Mouse (Mus musculus) neural tube, embryonic 13.5 days (tissue): ENCODE data around the gene Tenm2. TPM values are rescaled to one million over a fixed set of nuclear protein-coding genes. Genes with fewer than 3 reads are reported as not detected.
A peak's percentile ranks its signal among the peaks of the same experiment; 100 is the strongest.

Source experiments
- ATAC-seq: fragments of 200-750 bp; cut with Nextera tagmentation; 2 replicates; pipeline ENCODE4 v1.8.0; 2017; ENCODE audit warnings: low read depth, mild to moderate bottlenecking, moderate TSS enrichment, moderate library complexity
- H3K27ac ChIP-seq: fragments of 300-500 bp; sonication (generic); replicated peaks from 2 replicates; pipeline ENCODE4 v1.5.1; 2015; ENCODE audit warnings: moderate library complexity, mild to moderate bottlenecking, inconsistent platforms
- H3K27me3 ChIP-seq: fragments of 300-500 bp; sonication (generic); 2 replicates; pipeline ENCODE4 v1.6.1; 2015; ENCODE audit warnings: mild to moderate bottlenecking, inconsistent platforms
- H3K36me3 ChIP-seq: fragments of 300-500 bp; sonication (generic); 2 replicates; pipeline ENCODE4 v1.6.1; 2015; ENCODE audit warnings: mild to moderate bottlenecking, inconsistent platforms
- H3K4me1 ChIP-seq: fragments of 300-500 bp; sonication (generic); replicated peaks from 2 replicates; pipeline ENCODE4 v1.6.1; 2015; ENCODE audit warnings: inconsistent platforms
- H3K4me2 ChIP-seq: fragments of 300-500 bp; sonication (generic); 2 replicates; pipeline ENCODE4 v1.6.1; 2015; ENCODE audit warnings: inconsistent platforms, mild to moderate bottlenecking, moderate library complexity
- H3K4me3 ChIP-seq: fragments of 300-500 bp; sonication (generic); 2 replicates; pipeline ENCODE4 v1.5.1; 2015; ENCODE audit warnings: mild to moderate bottlenecking, inconsistent platforms
- H3K9ac ChIP-seq: fragments of 300-500 bp; sonication (generic); 2 replicates; pipeline ENCODE4 v1.6.1; 2015; ENCODE audit warnings: moderate library complexity, mild to moderate bottlenecking, inconsistent platforms
- H3K9me3 ChIP-seq: fragments of 300-500 bp; sonication (generic); 2 replicates; pipeline ENCODE4 v1.6.1; 2016; ENCODE audit warnings: inconsistent platforms
- WGBS: fragments of 180-500 bp; shearing (Covaris S2); methylation state at CpG from one replicate; pipeline ENCODE4 v1.1.7; 2015; 5-methylcytosine and 5-hydroxymethylcytosine counted together
- polyA plus RNA-seq: library from polyadenylated mRNA; unstranded; fragments of >200 nt; fragmentation: Nextera tagmentation; extraction: Ambion mirVana; gene quantifications from 2 replicates; pipeline ENCODE4 v1.2.1, GENCODE M21; 2015

Tenm2 gene
- polyA plus RNA-seq, 1 experiment from 2014 or later: 14.2 TPM

DNA sequence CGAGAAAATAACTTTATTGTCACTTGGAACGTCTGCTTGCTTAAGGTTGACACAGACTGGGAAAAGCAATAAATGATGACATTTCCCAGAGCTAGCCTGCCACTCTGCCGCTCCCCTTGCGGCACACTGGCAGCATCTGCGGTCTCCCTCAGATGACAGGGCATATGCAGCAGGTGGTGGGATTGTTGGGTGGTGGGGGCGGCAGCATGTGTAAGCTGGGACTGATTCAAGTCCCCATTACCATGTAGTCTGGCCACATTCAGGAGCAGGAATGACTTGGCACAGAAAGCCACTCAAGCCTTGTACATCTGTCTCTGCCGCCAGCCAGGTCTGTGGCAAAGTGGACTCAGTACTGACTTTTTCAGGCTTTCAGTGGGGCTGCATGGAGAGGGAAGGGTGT, 1059.7 kb downstream of the Tenm2 start:
- Histone ChIP-seq H3K27me3 (no peaks in the 10 kb centered on the region), H3K4me2 (no peak overlapping the region), H3K27ac (no peak overlapping the region), H3K36me3 (0 out of 2 replicates have a peak, but pooled peaks cover under 1% of the 10 kb centered on the region), H3K9me3 (no peaks in the 10 kb centered on the region), H3K9ac (no peak overlapping the region), H3K4me3 (no peak overlapping the region), H3K4me1 (peaks cover 22% of the 10 kb centered on the region; the same call in 1 of the 2 replicates)
- peak; percentile 36; the same call in 1 of the 2 replicates for ATAC-seq
- 72% methylated on average over 7 of the region's 7 CpGs for WGBS

DNA sequence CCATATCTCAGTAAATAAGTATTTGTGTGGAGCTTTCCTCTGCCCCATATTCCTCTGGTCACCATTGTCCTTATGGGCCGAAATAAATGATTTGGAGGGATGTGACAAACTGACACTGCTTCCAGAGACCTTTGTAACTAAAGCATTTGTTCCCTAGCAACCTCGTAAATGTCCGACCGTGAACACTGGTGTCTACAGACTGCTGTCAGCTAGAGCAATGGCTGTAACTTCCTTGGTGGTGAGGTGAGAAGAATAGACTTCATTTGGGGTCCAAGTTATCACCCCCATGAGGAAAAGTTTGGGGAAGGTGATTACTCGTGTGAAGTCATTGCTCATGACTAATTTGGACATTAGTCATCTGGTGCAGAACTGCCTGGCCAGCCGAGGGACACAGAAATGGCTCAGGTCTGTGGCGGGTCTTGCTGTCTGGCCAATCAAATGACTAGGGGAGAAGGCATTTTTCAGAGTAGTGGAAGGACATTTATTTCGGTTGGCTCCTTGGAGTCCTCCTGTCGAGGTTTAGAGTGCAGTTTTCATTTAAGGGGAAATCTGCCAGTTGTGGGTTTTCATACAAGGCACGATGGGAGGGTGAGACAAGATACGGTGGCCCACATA, 1062.6 kb downstream of the Tenm2 start:
- WGBS: 34% methylated on average over 11 of the region's 11 CpGs

DNA sequence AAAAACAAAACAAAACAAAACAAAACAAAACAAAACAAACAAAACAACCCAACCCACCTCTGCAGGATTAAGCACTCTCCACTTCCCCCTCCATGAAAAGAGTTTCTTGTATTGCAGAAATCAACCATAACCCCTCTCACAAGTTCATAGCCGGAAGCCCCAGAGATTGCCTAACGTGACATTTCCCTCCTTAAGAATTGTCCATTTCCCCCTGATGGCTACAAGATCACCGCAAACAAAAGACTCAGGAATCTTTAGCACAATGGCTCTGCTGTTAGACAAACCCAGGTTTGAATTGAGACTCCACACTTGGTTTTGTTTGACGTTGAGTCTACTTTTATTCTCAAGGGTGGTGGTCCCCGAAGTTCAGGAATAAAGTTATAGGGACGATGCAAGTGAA, 1063.2 kb downstream of the Tenm2 start:
- Histone ChIP-seq H3K27ac (no peak overlapping the region), H3K36me3 (peaks cover 5% of the 10 kb centered on the region; the same call in 1 of the 2 replicates), H3K4me2 (no peak overlapping the region), H3K4me3 (no peak overlapping the region), H3K9ac (no peak overlapping the region), H3K9me3 (no peaks in the 10 kb centered on the region), H3K4me1 (peaks cover 22% of the 10 kb centered on the region; the same call in 1 of the 2 replicates), H3K27me3 (no peaks in the 10 kb centered on the region)
- WGBS: 33% methylated on average over 6 of the region's 6 CpGs
- no peak for ATAC-seq

More for the DNA sequence above, 1062.6 kb downstream of the Tenm2 start:
- H3K9ac ChIP-seq: no peak overlapping the region
- no peaks in the 10 kb centered on the region for H3K27me3 ChIP-seq
- H3K9me3 ChIP-seq: no peaks in the 10 kb centered on the region
- no peak overlapping the region for H3K4me3 ChIP-seq
- peaks cover 22% of the 10 kb centered on the region; the same call in 1 of the 2 replicates for H3K4me1 ChIP-seq
- H3K27ac ChIP-seq: no peak overlapping the region
- no peak for ATAC-seq
- no peak overlapping the region for H3K4me2 ChIP-seq
- peaks cover 5% of the 10 kb centered on the region; the same call in 1 of the 2 replicates for H3K36me3 ChIP-seq

DNA sequence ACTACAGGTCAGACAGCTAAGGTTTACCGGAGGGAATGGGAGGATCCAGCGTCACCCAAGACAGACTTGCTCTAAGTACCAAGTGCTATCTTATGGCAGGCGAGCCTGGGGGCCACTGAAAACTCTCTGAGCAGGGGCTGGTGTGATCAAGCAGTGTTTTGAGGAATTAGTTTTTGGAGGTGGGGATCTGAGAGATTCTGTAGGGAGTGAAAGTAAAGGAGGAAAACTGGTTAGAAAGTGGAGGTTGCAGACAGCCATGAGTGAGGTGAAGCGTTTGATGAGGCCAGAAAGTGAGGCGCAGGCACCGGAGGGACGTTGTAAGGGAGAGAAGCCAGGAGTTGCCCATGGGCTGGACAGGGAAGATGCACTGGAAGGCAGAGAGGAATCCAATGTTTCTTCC, 1063.8 kb downstream of the Tenm2 start:
- no peak overlapping the region for H3K4me3 ChIP-seq
- H3K27ac ChIP-seq: no peak overlapping the region
- H3K9me3 ChIP-seq: no peaks in the 10 kb centered on the region
- H3K4me2 ChIP-seq: no peak overlapping the region
- 81% methylated on average over 7 of the region's 7 CpGs for WGBS
- H3K27me3 ChIP-seq: no peaks in the 10 kb centered on the region
- peaks cover 5% of the 10 kb centered on the region; the same call in 1 of the 2 replicates for H3K36me3 ChIP-seq
- H3K4me1 ChIP-seq: peaks cover 22% of the 10 kb centered on the region; the same call in 1 of the 2 replicates
- no peak for ATAC-seq
- no peak overlapping the region for H3K9ac ChIP-seq

DNA sequence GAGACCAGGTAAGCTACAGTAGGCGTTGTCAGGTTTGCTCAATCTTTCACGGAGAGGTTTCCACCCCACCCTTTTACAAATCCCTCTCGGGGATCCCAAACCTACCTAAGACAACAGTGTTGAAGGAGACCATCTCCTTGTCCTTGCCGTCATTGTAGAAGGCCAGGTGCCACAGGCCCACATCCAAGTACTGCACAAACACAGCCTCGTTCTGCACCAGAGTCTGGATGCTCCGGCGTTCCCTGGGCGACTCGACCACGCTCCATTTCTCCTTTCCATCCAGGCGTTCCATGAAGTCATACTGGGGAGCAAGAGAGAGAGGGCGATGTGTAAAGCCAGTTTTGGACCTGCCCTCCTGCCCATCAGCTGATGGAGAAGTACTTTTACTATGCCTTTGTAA, 1064.5 kb downstream of the Tenm2 start:
- Histone ChIP-seq H3K4me1 (peaks cover 18% of the 10 kb centered on the region; the same call in 1 of the 2 replicates), H3K36me3 (peaks cover 5% of the 10 kb centered on the region; the same call in 1 of the 2 replicates), H3K9me3 (no peaks in the 10 kb centered on the region), H3K4me3 (no peak overlapping the region), H3K27ac (no peak overlapping the region), H3K9ac (no peak overlapping the region), H3K27me3 (no peaks in the 10 kb centered on the region), H3K4me2 (no peak overlapping the region)
- ATAC-seq: no peak
- 94% methylated on average over 12 of the region's 12 CpGs for WGBS

DNA sequence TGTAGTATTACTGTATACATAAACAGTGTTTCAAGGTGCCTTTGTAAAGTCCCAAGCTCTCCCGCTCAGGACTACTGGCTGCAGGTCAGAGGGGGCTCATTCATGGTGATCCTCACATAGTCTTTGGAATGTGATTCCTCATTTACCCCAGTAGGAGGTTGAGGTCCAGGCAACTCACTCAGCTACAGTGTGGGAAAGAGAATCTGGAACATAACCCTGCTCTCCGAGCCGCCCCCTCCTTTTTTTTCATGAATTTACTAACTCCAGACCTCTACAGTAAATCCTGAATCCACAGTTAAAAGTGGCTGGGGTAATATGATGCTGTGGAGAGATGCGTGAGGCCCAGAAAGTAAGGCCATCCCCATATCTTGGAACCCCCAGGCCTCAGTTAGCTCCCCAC, 1066.0 kb downstream of the Tenm2 start:
- 72% methylated on average over 4 of the region's 4 CpGs for WGBS
- Histone ChIP-seq H3K36me3 (peaks cover 5% of the 10 kb centered on the region; the same call in 1 of the 2 replicates), H3K4me3 (no peak overlapping the region), H3K27me3 (no peaks in the 10 kb centered on the region), H3K9ac (no peak overlapping the region), H3K4me1 (0 out of 2 replicates have a peak, but pooled peaks cover 11% of the 10 kb centered on the region), H3K9me3 (no peaks in the 10 kb centered on the region), H3K4me2 (no peak overlapping the region), H3K27ac (no peak overlapping the region)
- no peak for ATAC-seq

DNA sequence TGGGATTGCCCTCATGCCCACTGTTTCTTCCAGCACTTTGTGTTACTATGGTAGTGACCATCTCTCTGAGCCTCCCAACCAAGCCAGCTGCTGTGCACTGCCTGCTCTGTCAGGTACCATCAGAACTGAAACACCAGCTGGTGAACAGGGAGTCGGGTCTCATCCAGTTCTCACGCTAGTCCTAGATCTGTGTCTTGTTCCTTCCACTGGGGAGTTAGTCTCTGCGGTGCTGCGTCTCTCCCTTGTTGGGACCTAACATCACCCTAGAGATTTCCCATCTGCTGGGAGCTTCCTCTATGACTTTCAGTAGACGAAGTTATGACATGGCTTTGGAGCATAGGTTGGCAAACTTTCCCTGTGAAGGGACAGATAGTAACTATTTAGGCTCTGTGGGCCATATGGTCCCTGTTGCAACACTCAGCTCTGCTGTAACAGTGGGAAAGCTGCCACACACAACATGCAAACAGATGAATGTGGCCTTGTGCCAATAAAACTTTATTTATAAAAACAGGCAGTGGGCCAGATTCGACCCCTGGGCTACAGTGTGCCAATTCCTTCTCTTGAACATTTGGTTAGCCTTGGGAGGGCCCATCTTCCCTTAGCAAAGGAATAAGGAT, 1066.7 kb downstream of the Tenm2 start:
- Histone ChIP-seq H3K4me2 (no peak overlapping the region), H3K4me3 (no peak overlapping the region), H3K9ac (no peak overlapping the region), H3K27me3 (no peaks in the 10 kb centered on the region), H3K9me3 (no peaks in the 10 kb centered on the region), H3K27ac (no peak overlapping the region), H3K4me1 (0 out of 2 replicates have a peak, but pooled peaks cover 11% of the 10 kb centered on the region), H3K36me3 (peaks cover 5% of the 10 kb centered on the region; the same call in 1 of the 2 replicates)
- 90% methylated on average over 6 of the region's 6 CpGs for WGBS
- ATAC-seq: no peak

DNA sequence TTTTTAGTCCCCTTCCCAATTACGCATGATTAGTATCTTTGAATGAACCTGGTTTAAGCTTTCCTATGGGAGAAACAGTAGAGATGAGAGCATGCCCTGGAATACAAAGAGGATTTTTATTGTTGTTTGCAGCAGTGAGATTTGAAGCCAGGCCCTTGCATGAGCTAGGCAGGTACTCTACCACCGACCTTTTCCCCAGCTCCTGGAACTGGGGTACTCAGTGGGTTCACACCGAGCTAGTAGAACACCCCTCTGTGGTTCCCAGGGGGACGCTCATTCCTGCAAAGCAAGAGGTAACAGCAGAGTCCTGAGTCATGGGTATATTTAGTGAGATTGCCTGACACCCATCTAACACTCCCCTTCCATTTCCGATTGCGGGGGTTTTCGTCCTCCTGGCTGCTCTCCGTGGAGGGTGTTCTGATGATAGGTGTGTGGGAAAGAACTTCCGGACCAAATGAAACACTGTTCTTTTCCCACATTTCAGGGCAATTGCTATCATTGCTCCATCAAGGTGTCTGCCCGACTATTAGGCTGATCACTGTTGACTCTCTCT, 1067.9 kb downstream of the Tenm2 start:
- ATAC-seq: no peak
- Histone ChIP-seq H3K4me2 (no peak overlapping the region), H3K4me3 (no peak overlapping the region), H3K36me3 (peaks cover 5% of the 10 kb centered on the region; the same call in 1 of the 2 replicates), H3K27ac (no peak overlapping the region), H3K27me3 (no peaks in the 10 kb centered on the region), H3K4me1 (0 out of 2 replicates have a peak, but pooled peaks cover 2% of the 10 kb centered on the region), H3K9ac (no peak overlapping the region), H3K9me3 (no peaks in the 10 kb centered on the region)
- WGBS: 85% methylated on average over 10 of the region's 10 CpGs

DNA sequence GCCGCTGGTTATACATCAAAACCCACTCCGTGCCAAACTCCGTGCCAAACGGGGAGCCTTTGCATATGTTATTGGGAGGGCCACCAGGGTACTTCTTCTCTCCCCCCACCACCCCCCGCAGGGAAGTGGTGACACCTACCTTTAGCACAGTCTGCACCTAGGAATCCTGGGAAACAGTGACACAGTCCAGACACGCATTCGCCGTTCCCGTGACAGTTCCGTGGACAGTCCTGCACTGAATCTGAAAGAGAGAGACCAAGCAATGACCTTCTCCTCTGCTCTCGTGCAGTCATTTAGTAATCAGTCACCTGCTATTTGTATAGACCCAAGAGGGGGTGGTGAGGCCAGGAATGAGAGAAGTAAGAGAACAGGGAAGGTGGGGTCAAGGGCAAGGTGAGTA, 1072.2 kb downstream of the Tenm2 start:
- peaks cover 12% of the 10 kb centered on the region for H3K4me1 ChIP-seq
- H3K4me2 ChIP-seq: no peak overlapping the region
- H3K9ac ChIP-seq: no peak overlapping the region
- no peak for ATAC-seq
- no peak overlapping the region for H3K4me3 ChIP-seq
- WGBS: 86% methylated on average over 11 of the region's 11 CpGs
- H3K36me3 ChIP-seq: no peaks in the 10 kb centered on the region
- H3K27ac ChIP-seq: no peak overlapping the region
- H3K27me3 ChIP-seq: no peaks in the 10 kb centered on the region
- no peaks in the 10 kb centered on the region for H3K9me3 ChIP-seq

DNA sequence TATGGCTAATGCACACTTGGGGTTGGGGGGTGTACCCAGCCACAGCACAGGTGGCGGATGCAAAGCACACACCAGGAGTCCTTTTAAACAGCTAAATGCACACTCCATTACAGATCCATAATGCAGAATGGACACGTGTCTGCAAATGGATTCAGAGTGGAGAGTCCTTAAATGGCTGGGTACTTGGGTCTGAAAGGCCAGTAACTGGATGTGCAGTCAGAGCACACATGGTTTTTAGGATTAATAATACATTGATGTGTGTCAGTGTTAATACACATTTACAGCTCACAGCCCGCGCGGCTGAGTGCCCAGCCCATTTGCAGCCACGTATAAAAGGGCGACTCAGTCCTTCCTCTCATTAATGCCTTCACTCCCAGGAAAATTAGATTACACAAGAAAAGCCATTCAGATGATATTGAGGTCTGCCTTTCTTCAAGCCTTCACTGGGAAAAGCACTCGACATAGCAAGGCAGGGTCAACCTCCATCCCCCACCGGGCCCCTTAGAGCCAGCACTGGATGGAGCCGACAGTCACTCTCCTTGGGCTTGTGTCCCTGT, 1073.9 kb downstream of the Tenm2 start:
- H3K4me1 ChIP-seq: peaks cover 15% of the 10 kb centered on the region
- H3K9me3 ChIP-seq: no peaks in the 10 kb centered on the region
- ATAC-seq: peak; percentile 72
- H3K36me3 ChIP-seq: no peaks in the 10 kb centered on the region
- H3K27me3 ChIP-seq: no peaks in the 10 kb centered on the region
- no peak overlapping the region for H3K4me3 ChIP-seq
- H3K27ac ChIP-seq: peak overlapping the region; percentile 49; the same call in 1 of the 2 replicates
- 56% methylated on average over 10 of the region's 10 CpGs for WGBS
- H3K9ac ChIP-seq: no peak overlapping the region
- H3K4me2 ChIP-seq: no peak overlapping the region

DNA sequence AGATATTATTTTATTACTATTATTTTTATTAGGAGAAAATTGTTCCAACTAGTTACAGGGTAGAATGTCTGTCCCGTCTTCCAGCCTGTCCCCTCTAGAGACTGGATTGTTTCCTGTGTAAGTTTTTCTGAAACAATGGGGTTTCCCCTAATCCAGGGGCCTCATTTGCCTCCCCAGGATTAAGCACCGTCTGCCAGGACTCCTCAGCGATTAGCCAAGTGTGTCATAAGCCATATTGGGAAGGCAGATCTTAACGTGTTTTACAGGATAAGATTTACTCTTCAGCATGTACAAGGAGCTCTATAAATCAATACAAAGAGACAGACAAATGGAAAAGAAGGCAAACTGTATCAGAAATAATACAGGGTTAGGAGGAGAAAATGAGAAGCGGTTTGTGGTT, 1082.3 kb downstream of the Tenm2 start:
- H3K36me3 ChIP-seq: no peaks in the 10 kb centered on the region
- no peaks in the 10 kb centered on the region for H3K9me3 ChIP-seq
- H3K4me1 ChIP-seq: peaks cover 27% of the 10 kb centered on the region
- H3K27ac ChIP-seq: no peak overlapping the region
- 48% methylated on average over 5 of the region's 5 CpGs for WGBS
- no peak overlapping the region for H3K4me3 ChIP-seq
- no peak overlapping the region for H3K9ac ChIP-seq
- ATAC-seq: no peak
- H3K27me3 ChIP-seq: no peaks in the 10 kb centered on the region
- H3K4me2 ChIP-seq: no peak overlapping the region

DNA sequence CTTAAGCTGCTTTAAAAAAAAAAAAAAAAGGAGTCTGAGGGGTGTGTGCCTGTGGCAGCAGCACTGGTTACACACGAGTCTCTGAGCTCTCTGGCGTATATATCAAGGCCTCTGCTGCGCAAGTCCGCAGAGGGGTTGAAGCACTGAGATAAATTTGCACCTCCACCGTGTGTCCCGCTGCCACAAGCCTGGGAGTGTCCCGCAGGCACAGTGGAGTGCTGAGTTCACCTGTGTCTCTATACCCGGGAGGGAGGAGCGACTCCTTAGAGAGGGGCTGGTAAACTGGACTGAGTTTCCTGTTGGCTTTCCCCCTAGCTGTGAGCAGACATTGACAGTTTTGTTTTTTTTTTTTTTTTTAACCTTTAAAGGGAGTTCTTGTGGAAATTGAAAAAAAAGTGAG, 1082.8 kb downstream of the Tenm2 start:
- Histone ChIP-seq H3K9me3 (no peaks in the 10 kb centered on the region), H3K9ac (no peak overlapping the region), H3K27ac (no peak overlapping the region), H3K4me2 (no peak overlapping the region), H3K4me1 (peaks cover 24% of the 10 kb centered on the region), H3K27me3 (0 out of 2 replicates have a peak, but pooled peaks cover 2% of the 10 kb centered on the region), H3K4me3 (no peak overlapping the region), H3K36me3 (no peaks in the 10 kb centered on the region)
- peak; percentile 41; the same call in 1 of the 2 replicates for ATAC-seq
- WGBS: 14% methylated on average over 9 of the region's 9 CpGs
